Mouse (Mus musculus) forebrain, embryonic 14.5 days (tissue): Measurements from ENCODE around the gene Gm10837. TPM values are rescaled to one million over a fixed set of nuclear protein-coding genes. Genes with fewer than 3 reads are reported as not detected.

ENCODE experiments used
- ATAC-seq: fragments of 200-750 bp; cut with Nextera tagmentation; 2 replicates; pipeline ENCODE4 v1.8.0; 2017; ENCODE audit warnings: mild to moderate bottlenecking, moderate library complexity
- DNase-seq: peaks from one replicate; pipeline ENCODE4 v3.0.0-alpha.2; 2015; ENCODE audit warnings: low spot score
- H3K27ac ChIP-seq: fragments of 300-500 bp; sonication (generic); 2 replicates; pipeline ENCODE4 v1.5.1; 2014; ENCODE audit warnings: low read depth, mild to moderate bottlenecking, control low read depth, low read length, moderate library complexity
- H3K27me3 ChIP-seq: fragments of 300-500 bp; sonication (generic); replicated peaks from 2 replicates; pipeline ENCODE4 v1.6.1; 2014; ENCODE audit warnings: low read length, control low read depth, mixed read lengths; ENCODE audit not compliant: control insufficient read depth, insufficient read depth
- H3K36me3 ChIP-seq: fragments of 300-500 bp; sonication (generic); 2 replicates; pipeline ENCODE4 v1.6.1; 2014; ENCODE audit warnings: low read length, control low read depth; ENCODE audit not compliant: control insufficient read depth, insufficient read depth
- H3K4me1 ChIP-seq: fragments of 300-500 bp; sonication (generic); 2 replicates; pipeline ENCODE4 v1.6.1; 2014; ENCODE audit warnings: antibody characterized with exemption, low read length, control low read depth; ENCODE audit not compliant: control insufficient read depth, insufficient read depth
- H3K4me2 ChIP-seq: fragments of 300-500 bp; sonication (generic); 2 replicates; pipeline ENCODE4 v1.6.1; 2014; ENCODE audit warnings: mild to moderate bottlenecking, control low read depth, low read length
- H3K4me3 ChIP-seq: fragments of 300-500 bp; sonication (generic); 2 replicates; pipeline ENCODE4 v1.5.1; 2014; ENCODE audit warnings: low read depth, low read length, control low read depth
- H3K9ac ChIP-seq: fragments of 300-500 bp; sonication (generic); 2 replicates; pipeline ENCODE4 v1.6.1; 2014; ENCODE audit warnings: mild to moderate bottlenecking, low read length, control low read depth, moderate library complexity
- H3K9me3 ChIP-seq: fragments of 300-500 bp; sonication (generic); replicated peaks from 2 replicates; pipeline ENCODE4 v1.6.1; 2016; ENCODE audit warnings: low read length, control low read depth, mixed read lengths; ENCODE audit not compliant: control insufficient read depth
- WGBS: fragments of 180-500 bp; shearing (Covaris S2); extraction: QIAGEN DNeasy Blood & Tissue Kit; methylation state at CpG from one replicate; pipeline ENCODE4 v1.1.7; 2014; 5-methylcytosine and 5-hydroxymethylcytosine counted together
- polyA plus RNA-seq: library from polyadenylated mRNA; unstranded; fragments of >200 nt; fragmentation: Nextera tagmentation; extraction: Ambion mirVana; gene quantifications from 2 replicates; pipeline ENCODE4 v1.2.1, GENCODE M21; 2014

Gm10837 gene
- polyA plus RNA-seq, 1 experiment from 2014 or later: 0.55 TPM

DNA sequence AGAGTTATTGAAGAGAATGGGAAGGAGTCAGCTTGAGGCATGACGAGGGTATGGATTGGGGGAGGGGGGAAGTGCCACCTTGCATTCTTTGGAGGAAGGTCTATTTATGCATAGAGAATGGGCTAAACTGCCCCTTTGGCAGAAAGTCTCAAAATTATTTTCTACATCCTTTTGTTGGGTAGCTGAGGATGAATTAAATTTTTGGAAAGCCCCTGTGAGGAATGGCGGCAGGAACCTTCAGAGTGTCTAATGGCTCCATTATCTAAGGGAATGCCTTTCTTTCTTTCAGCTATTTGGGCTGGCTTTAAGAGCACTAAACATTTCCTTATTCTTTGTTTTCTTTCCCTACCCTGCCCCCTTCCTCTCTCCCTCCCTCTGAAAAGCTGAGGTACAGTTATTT is 10.0 kb upstream of the Gm10837 start:
- Histone ChIP-seq H3K27ac (peak overlapping the region; percentile 71), H3K4me2 (peak overlapping the region; percentile 73), H3K36me3 (peaks cover 7% of the 10 kb centered on the region; the same call in 1 of the 2 replicates), H3K9me3 (no peaks in the 10 kb centered on the region), H3K4me1 (peaks cover 9% of the 10 kb centered on the region; the same call in 1 of the 2 replicates), H3K27me3 (peaks cover 46% of the 10 kb centered on the region), H3K4me3 (peak overlapping the region; percentile 49), H3K9ac (peak overlapping the region; percentile 75)
- WGBS: 7% methylated on average over 2 of the region's 2 CpGs
- ATAC-seq (no peak), DNase-seq (peak; percentile 63)

DNA sequence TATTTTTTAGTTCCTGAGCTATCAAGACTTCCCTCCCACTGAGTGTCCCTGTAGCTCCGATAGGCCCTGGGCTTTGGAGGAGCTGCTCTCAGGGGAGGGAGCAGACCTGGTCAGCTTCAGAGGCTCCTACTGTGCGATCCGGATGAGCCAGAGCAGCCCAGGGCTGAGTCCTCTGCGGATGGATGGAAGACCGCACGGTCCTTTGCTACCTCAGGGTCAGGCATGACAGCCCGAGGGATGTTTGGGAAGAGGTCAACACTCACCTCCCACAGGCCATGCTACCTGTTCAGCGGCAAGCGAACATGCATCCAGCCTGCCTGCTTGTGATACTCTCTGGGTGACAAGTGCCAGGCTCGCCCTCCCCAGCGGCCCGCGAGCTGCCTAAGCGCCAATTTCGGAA is 9.2 kb upstream of the Gm10837 start:
- peaks cover 48% of the 10 kb centered on the region for H3K27me3 ChIP-seq
- 14% methylated on average over 15 of the region's 15 CpGs for WGBS

DNA sequence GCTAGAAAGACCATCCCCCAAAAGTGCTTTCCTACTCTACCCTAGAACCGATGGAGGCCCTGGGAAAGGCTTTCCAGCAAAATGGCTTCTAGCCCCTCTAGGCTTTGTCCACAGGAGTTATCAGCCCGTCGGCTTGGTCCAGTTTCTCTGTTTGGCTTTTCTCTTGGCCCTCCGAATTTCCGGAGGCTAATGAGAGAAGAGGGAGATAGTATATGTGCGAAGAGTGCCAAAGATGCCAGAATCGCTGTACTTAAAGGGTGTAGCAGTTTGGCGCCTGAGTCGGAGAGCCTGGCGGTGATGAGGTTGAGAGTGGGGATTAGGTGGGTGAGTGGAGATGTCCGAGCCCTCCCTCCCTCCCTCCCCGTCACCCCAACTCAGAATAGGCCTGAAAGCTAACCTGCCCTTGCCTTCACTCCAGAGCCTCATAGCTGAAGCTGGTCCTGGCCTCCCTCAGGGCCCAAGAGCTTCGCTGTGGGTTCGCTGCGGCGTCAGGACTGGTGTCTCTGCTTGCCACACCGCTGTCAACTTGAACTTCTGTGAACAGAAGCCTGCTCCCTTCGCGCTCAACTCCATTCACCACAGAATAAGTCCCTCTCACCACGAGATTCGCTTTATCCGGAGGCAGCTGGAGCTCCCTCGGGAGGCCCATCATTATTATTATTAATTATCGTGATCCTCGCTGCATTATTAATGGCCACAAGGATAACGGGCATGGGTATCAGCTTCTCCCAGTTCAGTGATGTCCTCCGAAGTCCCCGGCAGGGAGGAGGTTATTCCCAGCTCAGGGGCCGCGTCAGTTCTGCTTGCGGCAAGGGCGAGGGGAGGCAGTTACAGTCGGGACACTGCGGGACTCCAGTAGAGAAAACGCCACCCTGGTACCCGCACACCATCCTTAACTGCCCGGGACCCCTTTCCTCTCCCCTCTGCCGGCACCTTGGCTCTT is 8.0 kb upstream of the Gm10837 start:
- peaks cover 9% of the 10 kb centered on the region; the same call in 1 of the 2 replicates for H3K4me1 ChIP-seq
- peak overlapping the region; percentile 49 for H3K4me3 ChIP-seq
- peak overlapping the region; percentile 73 for H3K4me2 ChIP-seq
- ATAC-seq: peak; percentile 9; the same call in 1 of the 2 replicates
- DNase-seq: peak; percentile 56
- H3K36me3 ChIP-seq: peaks cover 7% of the 10 kb centered on the region; the same call in 1 of the 2 replicates
- no peaks in the 10 kb centered on the region for H3K9me3 ChIP-seq
- H3K27ac ChIP-seq: peak overlapping the region; percentile 52
- 7% methylated on average over 37 of the region's 38 CpGs for WGBS
- H3K9ac ChIP-seq: peak overlapping the region; percentile 75
- peaks cover 55% of the 10 kb centered on the region for H3K27me3 ChIP-seq

More for the DNA sequence above, 9.2 kb upstream of the Gm10837 start:
- Histone ChIP-seq H3K9me3 (no peaks in the 10 kb centered on the region), H3K4me1 (peaks cover 9% of the 10 kb centered on the region; the same call in 1 of the 2 replicates), H3K4me2 (peak overlapping the region; percentile 73), H3K4me3 (peak overlapping the region; percentile 49), H3K9ac (peak overlapping the region; percentile 75), H3K36me3 (peaks cover 7% of the 10 kb centered on the region; the same call in 1 of the 2 replicates), H3K27ac (peak overlapping the region; percentile 52)
- DNase-seq: peak; percentile 48
- no peak for ATAC-seq

DNA sequence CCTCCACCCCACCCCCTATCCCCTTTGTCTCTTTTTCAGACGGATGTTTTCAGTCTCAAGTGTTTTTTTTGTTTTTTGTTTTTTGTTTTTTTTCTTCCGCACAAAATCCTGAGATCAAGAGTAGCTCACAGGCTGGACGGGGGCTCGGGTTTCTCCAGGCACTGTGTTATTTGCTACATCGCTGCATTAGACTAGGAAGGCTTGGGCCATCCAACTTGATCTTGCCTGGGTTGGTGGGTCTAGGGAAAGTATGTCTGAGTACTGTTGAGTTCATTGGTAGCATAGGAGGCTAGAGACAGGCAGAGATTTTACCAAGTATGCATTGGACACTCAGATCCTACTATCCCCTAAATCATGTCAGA is 7.4 kb upstream of the Gm10837 start:
- Histone ChIP-seq H3K4me2 (peak overlapping the region; percentile 73), H3K9me3 (no peaks in the 10 kb centered on the region), H3K4me1 (peaks cover 9% of the 10 kb centered on the region; the same call in 1 of the 2 replicates), H3K27me3 (peaks cover 57% of the 10 kb centered on the region), H3K4me3 (peak overlapping the region; percentile 49), H3K9ac (peak overlapping the region; percentile 75), H3K27ac (peak overlapping the region; percentile 52), H3K36me3 (peaks cover 7% of the 10 kb centered on the region; the same call in 1 of the 2 replicates)
- 20% methylated on average over 5 of the region's 5 CpGs for WGBS
- DNase-seq: peak; percentile 22
- ATAC-seq: no peak

DNA sequence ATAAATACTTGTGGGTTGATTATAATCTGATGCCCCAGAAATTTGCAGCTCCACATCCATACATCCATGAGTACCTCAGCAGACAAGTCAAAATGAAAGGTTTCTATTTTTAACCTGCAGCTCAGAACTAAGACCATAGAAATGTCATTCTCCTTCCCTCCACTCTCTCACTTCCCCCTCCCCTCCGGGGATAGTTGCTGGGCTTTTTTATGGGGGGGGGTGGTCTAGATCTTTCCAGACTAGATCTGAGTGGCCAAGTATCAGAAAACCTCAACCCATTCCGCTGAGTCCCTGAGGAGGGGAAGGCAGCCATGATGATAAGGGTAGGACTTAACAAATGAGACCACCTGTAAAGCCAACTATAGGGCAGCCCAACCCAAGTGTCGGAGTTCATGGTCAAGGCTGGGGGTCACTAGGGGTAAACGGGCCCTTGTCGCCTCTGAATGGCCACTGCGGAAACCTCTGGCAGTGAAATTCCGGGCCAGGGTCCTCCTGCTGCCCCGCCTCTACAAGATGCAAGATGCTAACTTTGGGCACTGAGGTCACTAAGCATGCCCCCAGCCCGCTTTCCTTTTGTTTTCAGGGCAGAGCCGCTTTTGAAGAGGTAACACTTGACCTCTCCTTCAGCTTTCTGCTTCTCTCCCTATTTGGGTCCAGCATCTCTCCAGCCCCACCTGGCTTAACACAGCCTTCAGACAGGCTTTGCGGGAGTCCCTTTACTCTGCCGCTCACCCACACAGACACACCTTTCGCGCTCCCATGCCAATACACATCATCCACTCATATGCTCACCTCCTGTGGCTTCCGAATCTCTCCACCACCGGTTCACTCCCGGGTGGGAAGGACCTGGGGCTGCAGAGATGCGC is 6.6 kb upstream of the Gm10837 start:
- 27% methylated on average over 18 of the region's 18 CpGs for WGBS
- H3K4me1 ChIP-seq: peaks cover 9% of the 10 kb centered on the region; the same call in 1 of the 2 replicates
- H3K9me3 ChIP-seq: no peaks in the 10 kb centered on the region
- H3K4me3 ChIP-seq: peak overlapping the region; percentile 3; the same call in 1 of the 2 replicates
- peak overlapping the region; percentile 73 for H3K4me2 ChIP-seq
- H3K36me3 ChIP-seq: peaks cover 1% of the 10 kb centered on the region; the same call in 1 of the 2 replicates
- peak overlapping the region; percentile 75 for H3K9ac ChIP-seq
- DNase-seq (peak; percentile 43), ATAC-seq (no peak)
- H3K27ac ChIP-seq: peak overlapping the region; percentile 66
- H3K27me3 ChIP-seq: peaks cover 57% of the 10 kb centered on the region

DNA sequence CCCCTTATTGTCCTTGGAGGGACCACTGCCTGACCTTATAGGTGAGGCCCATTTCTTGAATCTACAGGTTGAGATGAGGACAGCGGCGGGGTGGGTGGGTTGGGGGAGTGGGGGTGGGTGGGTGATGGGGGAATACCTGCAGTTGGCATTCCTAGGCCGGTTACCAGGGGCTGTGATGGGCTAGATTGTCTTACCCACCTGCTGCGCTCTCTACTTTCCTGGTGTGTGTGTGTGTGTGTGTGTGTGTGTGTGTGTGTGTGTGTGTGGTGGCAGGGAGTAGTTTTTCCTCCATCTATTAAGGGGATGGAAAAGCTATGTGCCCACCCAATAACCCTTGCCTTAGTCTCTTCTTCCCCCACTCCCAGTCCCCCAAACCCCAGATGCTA is 5.9 kb upstream of the Gm10837 start:
- no peaks in the 10 kb centered on the region for H3K36me3 ChIP-seq
- ATAC-seq (no peak), DNase-seq (no peak)
- 32% methylated on average over 4 of the region's 4 CpGs for WGBS
- peak overlapping the region; percentile 73 for H3K4me2 ChIP-seq
- H3K4me1 ChIP-seq: peaks cover 9% of the 10 kb centered on the region; the same call in 1 of the 2 replicates
- peak overlapping the region; percentile 3; the same call in 1 of the 2 replicates for H3K4me3 ChIP-seq
- peaks cover 57% of the 10 kb centered on the region for H3K27me3 ChIP-seq
- H3K9ac ChIP-seq: peak overlapping the region; percentile 75
- peak overlapping the region; percentile 66 for H3K27ac ChIP-seq
- H3K9me3 ChIP-seq: no peaks in the 10 kb centered on the region

DNA sequence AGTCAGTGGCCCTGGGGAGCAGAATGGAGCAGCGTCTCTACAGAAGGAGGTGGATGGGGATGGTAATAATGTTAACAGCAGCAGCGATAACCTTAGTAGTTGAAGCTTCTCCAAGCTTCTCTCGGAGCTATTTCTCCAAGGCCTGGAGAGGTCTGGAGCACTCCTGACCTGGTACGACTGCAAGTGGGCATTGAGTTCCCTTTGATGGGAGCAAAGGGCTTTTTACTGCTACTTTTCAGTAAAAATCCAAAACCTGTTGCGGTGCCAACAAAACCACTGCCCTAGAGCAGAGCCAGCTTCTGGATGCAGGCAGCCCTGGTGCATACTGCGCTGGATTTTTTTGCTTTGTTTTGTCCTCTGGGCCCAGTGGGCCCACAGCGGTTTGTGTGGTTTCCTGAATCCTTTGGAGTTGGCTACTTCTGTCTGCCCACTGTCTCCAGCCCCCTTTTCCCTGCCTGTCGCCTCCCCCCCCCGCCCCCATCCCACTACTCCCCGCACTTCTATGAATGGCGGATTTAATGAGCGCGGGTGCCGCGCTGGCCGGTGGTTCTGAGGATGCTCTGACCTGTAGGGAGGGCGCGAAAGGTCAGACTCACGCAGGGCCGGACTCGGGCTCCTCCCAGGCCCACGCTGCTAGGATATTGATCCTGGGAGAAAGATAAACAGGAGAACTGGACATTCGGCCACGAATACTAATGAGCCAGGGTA is 5.4 kb upstream of the Gm10837 start:
- ATAC-seq (peak; percentile 21; the same call in 1 of the 2 replicates), DNase-seq (peak; percentile 56)
- Histone ChIP-seq H3K27me3 (peaks cover 57% of the 10 kb centered on the region), H3K4me2 (peak overlapping the region; percentile 73), H3K9me3 (no peaks in the 10 kb centered on the region), H3K27ac (peak overlapping the region; percentile 66), H3K4me3 (peak overlapping the region; percentile 1; the same call in 1 of the 2 replicates), H3K4me1 (peaks cover 9% of the 10 kb centered on the region; the same call in 1 of the 2 replicates), H3K36me3 (no peaks in the 10 kb centered on the region), H3K9ac (peak overlapping the region; percentile 37)
- 8% methylated on average over 24 of the region's 24 CpGs for WGBS
